ENCODE assay signal across 8 mouse cellular contexts in genomic region chr12:76649708-76650687, GRCm38 (mm10).
DNase-seq lines count a peak whose midpoint lies in the region; ATAC-seq and TF ChIP-seq lines count a peak whose summit lies in the region.

No protein-coding gene starts in this region.

- no peaks in the 10 kb centered on the region for H3K9me3 ChIP-seq in hindbrain, postnatal 0 days (ENCODE audit: low read length)
- no peaks in the 10 kb centered on the region for H3K9me3 ChIP-seq in limb, embryonic 10.5 days (replicated peaks)
- no peaks in the 10 kb centered on the region; the same call in 1 of the 2 replicates for H3K9me3 ChIP-seq in midbrain, embryonic 13.5 days

- no peak overlapping the region for H3K9ac ChIP-seq in hindbrain, postnatal 0 days (replicated peaks; ENCODE audit: low read length)
- H3K9ac ChIP-seq in midbrain, embryonic 13.5 days (replicated peaks): no peak overlapping the region

- ATAC-seq in common myeloid progenitor, adult 5-6 weeks (replicated peaks; ENCODE audit: low read depth, poor library complexity, severe bottlenecking): peak; percentile 94
- peak; percentile 86 for ATAC-seq in hindbrain, postnatal 0 days
- peak; percentile 81 for ATAC-seq in midbrain, embryonic 13.5 days

- H3K27ac ChIP-seq in hindbrain, postnatal 0 days: no peak overlapping the region
- H3K27ac ChIP-seq in limb, embryonic 10.5 days: no peak overlapping the region
- no peak overlapping the region for H3K27ac ChIP-seq in midbrain, embryonic 13.5 days
- H3K27ac ChIP-seq in small intestine, adult 2 months (ENCODE audit: insufficient read depth, low read depth, low read length): no peak overlapping the region

- WGBS in hindbrain, postnatal 0 days: 29% methylated on average over 16 of the region's 16 CpGs
- 62% methylated on average over 16 of the region's 16 CpGs for WGBS in limb, embryonic 10.5 days
- 40% methylated on average over 16 of the region's 16 CpGs for WGBS in midbrain, embryonic 13.5 days
- WGBS in small intestine, adult 2 months: 61% methylated on average over 16 of the region's 16 CpGs

- H3K4me3 ChIP-seq in hindbrain, postnatal 0 days (ENCODE audit: low read length): no peak overlapping the region
- no peak overlapping the region for H3K4me3 ChIP-seq in limb, embryonic 10.5 days
- no peak overlapping the region for H3K4me3 ChIP-seq in midbrain, embryonic 13.5 days (replicated peaks)
- H3K4me3 ChIP-seq in small intestine, adult 2 months (ENCODE audit: low read depth, low read length): no peak overlapping the region

- H3K4me1 ChIP-seq in hindbrain, postnatal 0 days (ENCODE audit: insufficient read depth, low read length): peaks cover 9% of the 10 kb centered on the region; the same call in 1 of the 2 replicates
- peaks cover 16% of the 10 kb centered on the region for H3K4me1 ChIP-seq in limb, embryonic 10.5 days
- peaks cover 20% of the 10 kb centered on the region for H3K4me1 ChIP-seq in midbrain, embryonic 13.5 days (replicated peaks)
- no peaks in the 10 kb centered on the region for H3K4me1 ChIP-seq in small intestine, adult 2 months (ENCODE audit: control insufficient read depth, insufficient read depth, insufficient read length, low read length)

- no peak overlapping the region for H3K4me2 ChIP-seq in hindbrain, postnatal 0 days (ENCODE audit: low read depth, low read length)
- H3K4me2 ChIP-seq in midbrain, embryonic 13.5 days (replicated peaks): no peak overlapping the region

- H3K36me3 ChIP-seq in hindbrain, postnatal 0 days (ENCODE audit: insufficient read depth, low read length): no peaks in the 10 kb centered on the region
- H3K36me3 ChIP-seq in limb, embryonic 10.5 days: no peaks in the 10 kb centered on the region
- no peaks in the 10 kb centered on the region for H3K36me3 ChIP-seq in midbrain, embryonic 13.5 days
- H3K36me3 ChIP-seq in small intestine, adult 2 months (ENCODE audit: control insufficient read depth, insufficient read depth, low read length): no peaks in the 10 kb centered on the region

- TF ChIP-seq CTCF in hindbrain, postnatal 0 days (IDR thresholded peaks at IDR 0.05; ENCODE audit: low read depth): peak; percentile 93
- TF ChIP-seq CTCF in small intestine, adult 2 months (IDR thresholded peaks at IDR 0.05; ENCODE audit: extremely low read depth, insufficient read length, insufficient replicate concordance, low read depth, low read length): peak; percentile 61; the same call in 1 of the 2 replicates

- H3K27me3 ChIP-seq in hindbrain, postnatal 0 days (ENCODE audit: insufficient read depth, low read length): no peaks in the 10 kb centered on the region
- peaks cover 7% of the 10 kb centered on the region; the same call in 1 of the 2 replicates for H3K27me3 ChIP-seq in limb, embryonic 10.5 days (ENCODE audit: low read depth, poor library complexity, severe bottlenecking)
- 0 out of 2 replicates have a peak, but pooled peaks cover 3% of the 10 kb centered on the region for H3K27me3 ChIP-seq in midbrain, embryonic 13.5 days
- H3K27me3 ChIP-seq in small intestine, adult 2 months (ENCODE audit: control insufficient read depth, insufficient read depth, low read length): no peaks in the 10 kb centered on the region

- DNase-seq in spleen, adult 18-20 months: peak; percentile 22 to 52
- DNase-seq in spleen, adult 12 weeks (ENCODE audit: low spot score): no peak
- DNase-seq in gastrocnemius, postnatal 25 days: peak; percentile 64
- DNase-seq in hindbrain, postnatal 0 days (ENCODE audit: low spot score): peak; percentile 88
- DNase-seq in limb, embryonic 10.5 days (ENCODE audit: low spot score): peak; percentile 67

- no peak for TF ChIP-seq POLR2A in small intestine, adult 2 months (IDR thresholded peaks at IDR 0.05; ENCODE audit: low read depth, low read length)
